Mouse (Mus musculus): ENCODE results near the gene Cd96. TPM values are rescaled to one million over a fixed set of nuclear protein-coding genes. Genes with fewer than 3 reads are reported as not detected.

Gene Cd96
- total and polyA plus RNA-seq, 3 experiments, result not detected

- Histone ChIP-seq H3K27me3 (ENCODE audit: insufficient read depth, low read length) (no peaks in the 10 kb centered on the region), H3K4me1 (ENCODE audit: insufficient read depth, low read depth, low read length) (no peaks in the 10 kb centered on the region), H3K9me3 (replicated peaks) (peaks cover 37% of the 10 kb centered on the region), H3K36me3 (replicated peaks) (no peaks in the 10 kb centered on the region), H3K4me3 (ENCODE audit: low read depth, low read length) (no peak overlapping the region)
- ATAC-seq (ENCODE audit: extremely low read depth, insufficient number of reproducible peaks, low FRiP score, poor library complexity, severe bottlenecking) (no peak), DNase-seq (ENCODE audit: low spot score) (no peak)
- no peak for TF ChIP-seq CTCF (IDR thresholded peaks at IDR 0.05; ENCODE audit: low read depth, low read length)
- no peak for TF ChIP-seq GATA1 (IDR thresholded peaks at IDR 0.05; ENCODE audit: borderline replicate concordance, low read length)
- TF ChIP-seq GATA2 (IDR thresholded peaks at IDR 0.05; ENCODE audit: borderline replicate concordance, low read depth, low read length), result no peak
- no peak for TF ChIP-seq POLR2AphosphoS5 (IDR thresholded peaks at IDR 0.05; ENCODE audit: insufficient replicate concordance, low read depth, low read length)
- TF ChIP-seq TAL1 (conservative IDR thresholded peaks at IDR 0.05; ENCODE audit: low read depth, low read length), result no peak
These were observed 111.9 kb downstream of the Cd96 start for GRCm38 (mm10) chr16:46008036-46008605.

- Histone ChIP-seq H3K4me3 (ENCODE audit: low read depth, low read length) (no peak overlapping the region), H3K4me1 (ENCODE audit: insufficient read depth, low read depth, low read length) (no peaks in the 10 kb centered on the region), H3K9me3 (replicated peaks) (peaks cover 37% of the 10 kb centered on the region), H3K36me3 (replicated peaks) (no peaks in the 10 kb centered on the region), H3K27me3 (ENCODE audit: insufficient read depth, low read length) (no peaks in the 10 kb centered on the region)
- TF ChIP-seq TAL1 (conservative IDR thresholded peaks at IDR 0.05; ENCODE audit: low read depth, low read length) (no peak), GATA2 (IDR thresholded peaks at IDR 0.05; ENCODE audit: borderline replicate concordance, low read depth, low read length) (no peak), POLR2AphosphoS5 (IDR thresholded peaks at IDR 0.05; ENCODE audit: insufficient replicate concordance, low read depth, low read length) (no peak), GATA1 (IDR thresholded peaks at IDR 0.05; ENCODE audit: borderline replicate concordance, low read length) (no peak), CTCF (IDR thresholded peaks at IDR 0.05; ENCODE audit: low read depth, low read length) (no peak)
- DNase-seq (ENCODE audit: low spot score) (no peak), ATAC-seq (ENCODE audit: extremely low read depth, insufficient number of reproducible peaks, low FRiP score, poor library complexity, severe bottlenecking) (no peak)
These were observed 113.8 kb downstream of the Cd96 start for GRCm38 (mm10) chr16:46006261-46006660.

GRCm38 (mm10) chr16:46001550-46002166 is 118.4 kb downstream of the Cd96 start:
- no peaks in the 10 kb centered on the region for H3K4me1 ChIP-seq (ENCODE audit: insufficient read depth, low read depth, low read length)
- DNase-seq (ENCODE audit: low spot score) (no peak), ATAC-seq (ENCODE audit: extremely low read depth, insufficient number of reproducible peaks, low FRiP score, poor library complexity, severe bottlenecking) (no peak)
- no peaks in the 10 kb centered on the region for H3K27me3 ChIP-seq (ENCODE audit: insufficient read depth, low read length)
- H3K36me3 ChIP-seq (replicated peaks), result no peaks in the 10 kb centered on the region
- TF ChIP-seq POLR2AphosphoS5 (IDR thresholded peaks at IDR 0.05; ENCODE audit: insufficient replicate concordance, low read depth, low read length) (no peak), GATA1 (IDR thresholded peaks at IDR 0.05; ENCODE audit: borderline replicate concordance, low read length) (no peak), CTCF (IDR thresholded peaks at IDR 0.05; ENCODE audit: low read depth, low read length) (no peak), TAL1 (conservative IDR thresholded peaks at IDR 0.05; ENCODE audit: low read depth, low read length) (no peak), GATA2 (IDR thresholded peaks at IDR 0.05; ENCODE audit: borderline replicate concordance, low read depth, low read length) (no peak)
- no peak overlapping the region for H3K4me3 ChIP-seq (ENCODE audit: low read depth, low read length)
- peaks cover 27% of the 10 kb centered on the region for H3K9me3 ChIP-seq (replicated peaks)

GRCm38 (mm10) chr16:46000976-46001375 is 119.1 kb downstream of the Cd96 start:
- DNase-seq (ENCODE audit: low spot score) (no peak), ATAC-seq (ENCODE audit: extremely low read depth, insufficient number of reproducible peaks, low FRiP score, poor library complexity, severe bottlenecking) (no peak)
- H3K4me3 ChIP-seq (ENCODE audit: low read depth, low read length), result no peak overlapping the region
- H3K27me3 ChIP-seq (ENCODE audit: insufficient read depth, low read length), result no peaks in the 10 kb centered on the region
- H3K36me3 ChIP-seq (replicated peaks), result no peaks in the 10 kb centered on the region
- TF ChIP-seq GATA1 (IDR thresholded peaks at IDR 0.05; ENCODE audit: borderline replicate concordance, low read length), result no peak
- no peak for TF ChIP-seq GATA2 (IDR thresholded peaks at IDR 0.05; ENCODE audit: borderline replicate concordance, low read depth, low read length)
- no peak for TF ChIP-seq POLR2AphosphoS5 (IDR thresholded peaks at IDR 0.05; ENCODE audit: insufficient replicate concordance, low read depth, low read length)
- TF ChIP-seq CTCF (IDR thresholded peaks at IDR 0.05; ENCODE audit: low read depth, low read length), result no peak
- no peak for TF ChIP-seq TAL1 (conservative IDR thresholded peaks at IDR 0.05; ENCODE audit: low read depth, low read length)
- H3K9me3 ChIP-seq (replicated peaks), result peaks cover 25% of the 10 kb centered on the region
- no peaks in the 10 kb centered on the region for H3K4me1 ChIP-seq (ENCODE audit: insufficient read depth, low read depth, low read length)

- no peaks in the 10 kb centered on the region for H3K4me1 ChIP-seq (ENCODE audit: insufficient read depth, low read depth, low read length)
- ATAC-seq (ENCODE audit: extremely low read depth, insufficient number of reproducible peaks, low FRiP score, poor library complexity, severe bottlenecking) (no peak), DNase-seq (ENCODE audit: low spot score) (no peak)
- TF ChIP-seq CTCF (IDR thresholded peaks at IDR 0.05; ENCODE audit: low read depth, low read length) (no peak), GATA1 (IDR thresholded peaks at IDR 0.05; ENCODE audit: borderline replicate concordance, low read length) (no peak), GATA2 (IDR thresholded peaks at IDR 0.05; ENCODE audit: borderline replicate concordance, low read depth, low read length) (no peak), POLR2AphosphoS5 (IDR thresholded peaks at IDR 0.05; ENCODE audit: insufficient replicate concordance, low read depth, low read length) (no peak), TAL1 (conservative IDR thresholded peaks at IDR 0.05; ENCODE audit: low read depth, low read length) (no peak)
- no peaks in the 10 kb centered on the region for H3K36me3 ChIP-seq (replicated peaks)
- peaks cover 21% of the 10 kb centered on the region for H3K9me3 ChIP-seq (replicated peaks)
- no peaks in the 10 kb centered on the region for H3K27me3 ChIP-seq (ENCODE audit: insufficient read depth, low read length)
- H3K4me3 ChIP-seq (ENCODE audit: low read depth, low read length), result no peak overlapping the region
These were observed 120.5 kb downstream of the Cd96 start for GRCm38 (mm10) chr16:45999374-46000191.

GRCm38 (mm10) chr16:45998231-45998630 is 121.8 kb downstream of the Cd96 start:
- peaks cover 16% of the 10 kb centered on the region for H3K9me3 ChIP-seq (replicated peaks)
- TF ChIP-seq GATA1 (IDR thresholded peaks at IDR 0.05; ENCODE audit: borderline replicate concordance, low read length) (no peak), POLR2AphosphoS5 (IDR thresholded peaks at IDR 0.05; ENCODE audit: insufficient replicate concordance, low read depth, low read length) (no peak), CTCF (IDR thresholded peaks at IDR 0.05; ENCODE audit: low read depth, low read length) (no peak), TAL1 (conservative IDR thresholded peaks at IDR 0.05; ENCODE audit: low read depth, low read length) (no peak), GATA2 (IDR thresholded peaks at IDR 0.05; ENCODE audit: borderline replicate concordance, low read depth, low read length) (no peak)
- no peaks in the 10 kb centered on the region for H3K4me1 ChIP-seq (ENCODE audit: insufficient read depth, low read depth, low read length)
- H3K4me3 ChIP-seq (ENCODE audit: low read depth, low read length), result no peak overlapping the region
- no peak for DNase-seq (ENCODE audit: low spot score)
- no peak for ATAC-seq (ENCODE audit: extremely low read depth, insufficient number of reproducible peaks, low FRiP score, poor library complexity, severe bottlenecking)
- no peaks in the 10 kb centered on the region for H3K36me3 ChIP-seq (replicated peaks)
- no peaks in the 10 kb centered on the region for H3K27me3 ChIP-seq (ENCODE audit: insufficient read depth, low read length)

Data from G1E (cell line).